Mouse (Mus musculus): ENCODE measurements around the gene Rfx4. TPM values are rescaled to one million over a fixed set of nuclear protein-coding genes. Genes with fewer than 3 reads are reported as not detected.

Rfx4 gene
- polyA plus RNA-seq, 1 experiment from 2014 or later = 62.9 TPM

GRCm38 (mm10) chr10:84713043-84713442 lies 42.8 kb upstream of the Rfx4 start:
- Histone ChIP-seq H3K4me1 (ENCODE audit: control insufficient read depth, insufficient read depth, low read length) (peaks cover 30% of the 10 kb centered on the region), H3K27ac (ENCODE audit: low read depth, low read length) (no peak overlapping the region)

GRCm38 (mm10) chr10:84715639-84716038 lies 40.2 kb upstream of the Rfx4 start:
- no peak for DNase-seq (ENCODE audit: low spot score)
- Histone ChIP-seq H3K4me3 (ENCODE audit: low read depth, low read length) (no peak overlapping the region), H3K4me2 (ENCODE audit: low read depth) (no peak overlapping the region), H3K9ac (ENCODE audit: low read length) (no peak overlapping the region), H3K27me3 (ENCODE audit: control insufficient read depth, insufficient read depth, low read length) (no peaks in the 10 kb centered on the region), H3K9me3 (ENCODE audit: control insufficient read depth, low read length) (no peaks in the 10 kb centered on the region), H3K27ac (ENCODE audit: low read depth, low read length) (no peak overlapping the region), H3K36me3 (ENCODE audit: control insufficient read depth, insufficient read depth, low read length) (no peaks in the 10 kb centered on the region; the same call in 1 of the 2 replicates), H3K4me1 (ENCODE audit: control insufficient read depth, insufficient read depth, low read length) (peaks cover 23% of the 10 kb centered on the region)
- ATAC-seq (ENCODE audit: insufficient read depth, low FRiP score, low TSS enrichment) = no peak
- WGBS = 88% methylated on average over 7 of the region's 7 CpGs

More at GRCm38 (mm10) chr10:84713043-84713442, 42.8 kb upstream of the Rfx4 start:
- no peak overlapping the region for H3K4me2 ChIP-seq (ENCODE audit: low read depth)
- H3K27me3 ChIP-seq (ENCODE audit: control insufficient read depth, insufficient read depth, low read length) = no peaks in the 10 kb centered on the region
- no peaks in the 10 kb centered on the region; the same call in 1 of the 2 replicates for H3K36me3 ChIP-seq (ENCODE audit: control insufficient read depth, insufficient read depth, low read length)
- no peak overlapping the region for H3K9ac ChIP-seq (ENCODE audit: low read length)
- WGBS = 82% methylated on average over 10 of the region's 10 CpGs
- ATAC-seq (ENCODE audit: insufficient read depth, low FRiP score, low TSS enrichment) (no peak), DNase-seq (ENCODE audit: low spot score) (no peak)
- H3K9me3 ChIP-seq (ENCODE audit: control insufficient read depth, low read length) = no peaks in the 10 kb centered on the region
- no peak overlapping the region for H3K4me3 ChIP-seq (ENCODE audit: low read depth, low read length)

- no peak for ATAC-seq (ENCODE audit: insufficient read depth, low FRiP score, low TSS enrichment)
- no peaks in the 10 kb centered on the region for H3K9me3 ChIP-seq (ENCODE audit: control insufficient read depth, low read length)
- no peaks in the 10 kb centered on the region for H3K27me3 ChIP-seq (ENCODE audit: control insufficient read depth, insufficient read depth, low read length)
- no peak overlapping the region for H3K4me3 ChIP-seq (ENCODE audit: low read depth, low read length)
- H3K36me3 ChIP-seq (ENCODE audit: control insufficient read depth, insufficient read depth, low read length) = no peaks in the 10 kb centered on the region; the same call in 1 of the 2 replicates
- H3K9ac ChIP-seq (ENCODE audit: low read length) = no peak overlapping the region
- DNase-seq (ENCODE audit: low spot score) = no peak
- no peak overlapping the region for H3K27ac ChIP-seq (ENCODE audit: low read depth, low read length)
- peaks cover 19% of the 10 kb centered on the region for H3K4me1 ChIP-seq (ENCODE audit: control insufficient read depth, insufficient read depth, low read length)
- WGBS = 95% methylated on average over 7 of the region's 7 CpGs
- no peak overlapping the region for H3K4me2 ChIP-seq (ENCODE audit: low read depth)
These were observed 39.3 kb upstream of the Rfx4 start for GRCm38 (mm10) chr10:84716581-84716980.

DNA sequence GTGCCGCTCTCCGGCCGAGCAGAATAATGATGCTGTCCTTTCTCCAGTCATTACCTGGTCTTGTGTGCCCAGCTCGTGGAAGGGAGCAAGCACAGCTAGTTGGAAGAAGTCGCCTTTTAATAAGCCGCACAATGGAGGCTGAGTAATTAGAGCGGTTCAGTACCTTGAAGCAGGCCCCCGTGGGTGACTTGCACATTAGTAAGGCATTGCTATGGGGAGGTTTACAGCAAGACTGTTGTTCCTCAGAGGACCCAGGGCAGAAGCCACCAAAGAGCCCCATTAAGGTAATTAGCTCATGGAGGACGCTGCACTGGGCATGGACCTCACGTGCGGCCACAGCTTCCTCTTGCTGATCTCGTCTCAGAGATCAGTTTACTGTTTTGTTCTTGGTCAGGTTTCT lies 33.2 kb upstream of the Rfx4 start:
- ATAC-seq (ENCODE audit: insufficient read depth, low FRiP score, low TSS enrichment) = no peak
- no peaks in the 10 kb centered on the region for H3K27me3 ChIP-seq (ENCODE audit: control insufficient read depth, insufficient read depth, low read length)
- H3K9me3 ChIP-seq (ENCODE audit: control insufficient read depth, low read length) = no peaks in the 10 kb centered on the region
- 69% methylated on average over 12 of the region's 12 CpGs for WGBS
- no peak overlapping the region for H3K9ac ChIP-seq (ENCODE audit: low read length)
- H3K36me3 ChIP-seq (ENCODE audit: control insufficient read depth, insufficient read depth, low read length) = no peaks in the 10 kb centered on the region
- H3K4me1 ChIP-seq (ENCODE audit: control insufficient read depth, insufficient read depth, low read length) = peaks cover 10% of the 10 kb centered on the region; the same call in 1 of the 2 replicates
- no peak for DNase-seq (ENCODE audit: low spot score)
- H3K4me2 ChIP-seq (ENCODE audit: low read depth) = no peak overlapping the region
- no peak overlapping the region for H3K27ac ChIP-seq (ENCODE audit: low read depth, low read length)
- H3K4me3 ChIP-seq (ENCODE audit: low read depth, low read length) = no peak overlapping the region

- Histone ChIP-seq H3K27ac (ENCODE audit: low read depth, low read length) (no peak overlapping the region), H3K36me3 (ENCODE audit: control insufficient read depth, insufficient read depth, low read length) (no peaks in the 10 kb centered on the region), H3K9me3 (ENCODE audit: control insufficient read depth, low read length) (no peaks in the 10 kb centered on the region), H3K4me2 (ENCODE audit: low read depth) (no peak overlapping the region), H3K9ac (ENCODE audit: low read length) (no peak overlapping the region), H3K4me3 (ENCODE audit: low read depth, low read length) (no peak overlapping the region), H3K4me1 (ENCODE audit: control insufficient read depth, insufficient read depth, low read length) (peaks cover 6% of the 10 kb centered on the region; the same call in 1 of the 2 replicates), H3K27me3 (ENCODE audit: control insufficient read depth, insufficient read depth, low read length) (no peaks in the 10 kb centered on the region)
- no peak for DNase-seq (ENCODE audit: low spot score)
- WGBS = 91% methylated on average over 12 of the region's 12 CpGs
- ATAC-seq (ENCODE audit: insufficient read depth, low FRiP score, low TSS enrichment) = no peak
These were observed 28.9 kb upstream of the Rfx4 start for GRCm38 (mm10) chr10:84727005-84727404.

DNA sequence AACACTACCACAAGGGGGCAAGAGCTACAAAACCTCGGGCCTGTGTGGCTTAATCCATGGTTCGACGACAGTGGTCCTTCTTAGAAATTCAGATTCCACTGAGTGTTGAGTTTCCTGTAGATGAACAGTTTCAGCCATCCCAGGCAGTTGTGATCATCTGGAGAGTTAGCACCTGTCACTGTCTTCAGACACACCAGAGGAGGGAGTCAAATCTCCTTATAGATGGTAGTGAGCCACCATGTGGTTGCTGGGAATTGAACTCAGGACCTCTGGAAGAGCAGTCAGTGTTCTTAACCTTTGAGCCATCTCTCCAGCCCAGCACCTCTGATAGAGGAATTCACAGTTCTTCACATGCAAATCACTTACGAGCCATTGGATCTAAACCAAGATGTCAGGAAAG lies 28.1 kb upstream of the Rfx4 start:
- Histone ChIP-seq H3K4me3 (ENCODE audit: low read depth, low read length) (no peak overlapping the region), H3K27ac (ENCODE audit: low read depth, low read length) (no peak overlapping the region), H3K4me1 (ENCODE audit: control insufficient read depth, insufficient read depth, low read length) (peaks cover 1% of the 10 kb centered on the region; the same call in 1 of the 2 replicates), H3K36me3 (ENCODE audit: control insufficient read depth, insufficient read depth, low read length) (no peaks in the 10 kb centered on the region), H3K9ac (ENCODE audit: low read length) (no peak overlapping the region), H3K27me3 (ENCODE audit: control insufficient read depth, insufficient read depth, low read length) (no peaks in the 10 kb centered on the region), H3K9me3 (ENCODE audit: control insufficient read depth, low read length) (no peaks in the 10 kb centered on the region), H3K4me2 (ENCODE audit: low read depth) (no peak overlapping the region)
- 84% methylated on average over 4 of the region's 4 CpGs for WGBS
- DNase-seq (ENCODE audit: low spot score) (no peak), ATAC-seq (ENCODE audit: insufficient read depth, low FRiP score, low TSS enrichment) (no peak)

DNA sequence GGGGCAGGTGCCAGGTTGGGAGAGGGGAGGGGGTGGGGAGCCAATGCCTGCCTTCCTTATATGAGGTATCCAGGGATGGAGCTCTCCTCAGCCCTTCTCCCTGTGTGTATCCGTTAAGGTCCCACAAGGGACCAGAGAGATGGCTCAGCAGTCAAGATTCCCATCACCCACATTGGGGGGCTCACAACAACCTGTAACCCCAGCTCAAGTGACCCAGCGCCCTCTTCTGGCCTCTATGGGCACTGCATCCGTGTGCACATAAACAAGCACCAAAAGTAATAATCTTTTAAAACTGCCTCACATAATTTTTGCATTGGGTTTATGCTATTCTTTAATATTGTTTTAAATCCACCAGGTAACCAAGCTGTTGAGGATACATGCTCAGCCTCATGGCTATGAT lies 25.8 kb upstream of the Rfx4 start:
- Histone ChIP-seq H3K27me3 (ENCODE audit: control insufficient read depth, insufficient read depth, low read length) (no peaks in the 10 kb centered on the region), H3K4me2 (ENCODE audit: low read depth) (no peak overlapping the region), H3K27ac (ENCODE audit: low read depth, low read length) (no peak overlapping the region), H3K36me3 (ENCODE audit: control insufficient read depth, insufficient read depth, low read length) (no peaks in the 10 kb centered on the region), H3K9me3 (ENCODE audit: control insufficient read depth, low read length) (no peaks in the 10 kb centered on the region), H3K4me3 (ENCODE audit: low read depth, low read length) (no peak overlapping the region), H3K9ac (ENCODE audit: low read length) (no peak overlapping the region), H3K4me1 (ENCODE audit: control insufficient read depth, insufficient read depth, low read length) (no peaks in the 10 kb centered on the region)
- ATAC-seq (ENCODE audit: insufficient read depth, low FRiP score, low TSS enrichment) (no peak), DNase-seq (ENCODE audit: low spot score) (no peak)
- WGBS = 90% methylated on average over 3 of the region's 3 CpGs

DNA sequence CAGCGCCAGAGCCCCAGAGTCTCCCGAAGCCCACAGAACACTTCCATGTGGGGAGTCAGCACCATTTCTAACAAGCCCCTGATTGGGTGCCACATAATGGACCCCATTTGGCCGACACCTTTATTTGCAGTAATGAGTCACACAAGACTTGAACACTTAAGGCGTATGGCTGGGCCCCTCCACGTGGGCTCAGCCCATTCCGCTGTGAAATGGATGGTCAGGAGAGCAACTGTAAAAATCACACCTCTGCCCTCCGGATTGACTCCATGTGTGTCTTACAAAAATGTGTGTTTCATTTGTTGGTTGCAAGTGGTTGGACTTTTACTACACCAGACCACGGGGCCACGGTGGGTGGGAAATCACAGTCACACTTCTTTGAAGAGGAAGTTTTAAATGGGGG lies 24.9 kb upstream of the Rfx4 start:
- H3K9me3 ChIP-seq (ENCODE audit: control insufficient read depth, low read length) = no peaks in the 10 kb centered on the region
- H3K27me3 ChIP-seq (ENCODE audit: control insufficient read depth, insufficient read depth, low read length) = no peaks in the 10 kb centered on the region
- DNase-seq (ENCODE audit: low spot score) = no peak
- no peak overlapping the region for H3K27ac ChIP-seq (ENCODE audit: low read depth, low read length)
- no peak overlapping the region for H3K4me2 ChIP-seq (ENCODE audit: low read depth)
- 71% methylated on average over 9 of the region's 9 CpGs for WGBS
- H3K4me3 ChIP-seq (ENCODE audit: low read depth, low read length) = no peak overlapping the region
- no peak for ATAC-seq (ENCODE audit: insufficient read depth, low FRiP score, low TSS enrichment)
- no peaks in the 10 kb centered on the region for H3K36me3 ChIP-seq (ENCODE audit: control insufficient read depth, insufficient read depth, low read length)
- no peaks in the 10 kb centered on the region for H3K4me1 ChIP-seq (ENCODE audit: control insufficient read depth, insufficient read depth, low read length)
- H3K9ac ChIP-seq (ENCODE audit: low read length) = no peak overlapping the region

GRCm38 (mm10) chr10:84733511-84733910 lies 22.4 kb upstream of the Rfx4 start:
- H3K36me3 ChIP-seq (ENCODE audit: control insufficient read depth, insufficient read depth, low read length) = no peaks in the 10 kb centered on the region
- H3K27me3 ChIP-seq (ENCODE audit: control insufficient read depth, insufficient read depth, low read length) = no peaks in the 10 kb centered on the region
- no peak overlapping the region for H3K9ac ChIP-seq (ENCODE audit: low read length)
- ATAC-seq (ENCODE audit: insufficient read depth, low FRiP score, low TSS enrichment) (no peak), DNase-seq (ENCODE audit: low spot score) (no peak)
- H3K4me1 ChIP-seq (ENCODE audit: control insufficient read depth, insufficient read depth, low read length) = no peaks in the 10 kb centered on the region
- H3K9me3 ChIP-seq (ENCODE audit: control insufficient read depth, low read length) = no peaks in the 10 kb centered on the region
- H3K27ac ChIP-seq (ENCODE audit: low read depth, low read length) = no peak overlapping the region
- no peak overlapping the region for H3K4me2 ChIP-seq (ENCODE audit: low read depth)
- WGBS = 73% methylated on average over 6 of the region's 6 CpGs
- H3K4me3 ChIP-seq (ENCODE audit: low read depth, low read length) = no peak overlapping the region
